Comparison of ENCODE assay signal across 7 mouse cellular contexts in genomic region chr9:111289832-111290339, GRCm38 (mm10). TPM values are rescaled to one million over a fixed set of nuclear protein-coding genes. Genes with fewer than 3 reads are reported as not detected.
A peak's percentile ranks its signal among the peaks of the same experiment; 100 is the strongest.
DNase-seq lines count a peak whose midpoint lies in the region; ATAC-seq lines count a peak whose summit lies in the region.

No protein-coding gene starts in this region.

- 17% methylated on average over 21 of the region's 21 CpGs for WGBS in embryonic facial prominence, embryonic 10.5 days
- 16% methylated on average over 21 of the region's 21 CpGs for WGBS in limb, embryonic 10.5 days
- 15% methylated on average over 21 of the region's 21 CpGs for WGBS in midbrain, embryonic 12.5 days

- peak; percentile 96 for DNase-seq in adrenal gland, postnatal 10 days
- DNase-seq in embryonic facial prominence, embryonic 10.5 days (ENCODE audit: low spot score) = peak; percentile 94
- peak; percentile 98 for DNase-seq in heart, adult 11 months
- peak; percentile 97 for DNase-seq in kidney, adult 18-20 months
- DNase-seq in limb, embryonic 10.5 days (ENCODE audit: low spot score) = peak; percentile 98
- DNase-seq in skeletal muscle tissue, adult 2 months (ENCODE audit: low read depth, low spot score) = peak; percentile 76

- no peak overlapping the region for H3K9ac ChIP-seq in midbrain, embryonic 12.5 days (replicated peaks)

- H3K27ac ChIP-seq in embryonic facial prominence, embryonic 10.5 days (replicated peaks) = peak overlapping the region; percentile 75
- peak overlapping the region; percentile 75 for H3K27ac ChIP-seq in limb, embryonic 10.5 days
- H3K27ac ChIP-seq in midbrain, embryonic 12.5 days (replicated peaks) = no peak overlapping the region

- ATAC-seq in midbrain, embryonic 12.5 days (ENCODE audit: low FRiP score, low read depth) = peak; percentile 68

- peaks cover 19% of the 10 kb centered on the region for H3K4me1 ChIP-seq in embryonic facial prominence, embryonic 10.5 days
- H3K4me1 ChIP-seq in limb, embryonic 10.5 days = peaks cover 32% of the 10 kb centered on the region
- peaks cover 12% of the 10 kb centered on the region for H3K4me1 ChIP-seq in midbrain, embryonic 12.5 days

- H3K27me3 ChIP-seq in embryonic facial prominence, embryonic 10.5 days (replicated peaks; ENCODE audit: low read depth, poor library complexity, severe bottlenecking) = 0 out of 2 replicates have a peak, but pooled peaks cover 3% of the 10 kb centered on the region
- H3K27me3 ChIP-seq in limb, embryonic 10.5 days (ENCODE audit: low read depth, poor library complexity, severe bottlenecking) = no peaks in the 10 kb centered on the region
- no peaks in the 10 kb centered on the region for H3K27me3 ChIP-seq in midbrain, embryonic 12.5 days

- H3K9me3 ChIP-seq in embryonic facial prominence, embryonic 10.5 days = no peaks in the 10 kb centered on the region
- no peaks in the 10 kb centered on the region for H3K9me3 ChIP-seq in limb, embryonic 10.5 days (replicated peaks)
- H3K9me3 ChIP-seq in midbrain, embryonic 12.5 days = no peaks in the 10 kb centered on the region

- H3K36me3 ChIP-seq in embryonic facial prominence, embryonic 10.5 days (replicated peaks) = no peaks in the 10 kb centered on the region
- no peaks in the 10 kb centered on the region for H3K36me3 ChIP-seq in limb, embryonic 10.5 days
- no peaks in the 10 kb centered on the region for H3K36me3 ChIP-seq in midbrain, embryonic 12.5 days

- H3K4me3 ChIP-seq in embryonic facial prominence, embryonic 10.5 days = peak overlapping the region; percentile 39
- H3K4me3 ChIP-seq in limb, embryonic 10.5 days = peak overlapping the region; percentile 32; the same call in 1 of the 2 replicates
- no peak overlapping the region for H3K4me3 ChIP-seq in midbrain, embryonic 12.5 days

- no peak overlapping the region for H3K4me2 ChIP-seq in midbrain, embryonic 12.5 days (replicated peaks)

RNA-seq across cellular contexts. Expression of gene Epm2aip1, which starts 18.2 kb away (rescaled TPM):
- 10 to 100 TPM; 32.8 to 40.6 TPM for total RNA-seq in adrenal gland, postnatal 10 days (2021)
- 29.7 and 30.4 TPM in 2 replicates for polyA plus RNA-seq in embryonic facial prominence, embryonic 10.5 days (2016; fragmentation: Nextera tagmentation; extraction: Ambion mirVana)
- polyA plus RNA-seq in limb, embryonic 10.5 days (2016; fragmentation: Nextera tagmentation; extraction: Ambion mirVana) = 26.1 and 35.8 TPM in 2 replicates
- polyA plus RNA-seq in midbrain, embryonic 12.5 days (2016; fragmentation: Nextera tagmentation; extraction: Ambion mirVana) = 47.3 and 51.5 TPM in 2 replicates

RNA-seq across cellular contexts. Expression of gene Mlh1, which starts 18.3 kb away (rescaled TPM):
- total RNA-seq in adrenal gland, postnatal 10 days (2021) = 10 to 100 TPM; 16.3 to 29.2 TPM
- 52.7 and 56.8 TPM in 2 replicates for polyA plus RNA-seq in embryonic facial prominence, embryonic 10.5 days (2016; fragmentation: Nextera tagmentation; extraction: Ambion mirVana)
- 49.8 and 50.7 TPM in 2 replicates for polyA plus RNA-seq in limb, embryonic 10.5 days (2016; fragmentation: Nextera tagmentation; extraction: Ambion mirVana)
- polyA plus RNA-seq in midbrain, embryonic 12.5 days (2016; fragmentation: Nextera tagmentation; extraction: Ambion mirVana) = 46.8 and 47.4 TPM in 2 replicates

RNA-seq across cellular contexts. Expression of gene Trank1, which starts 21.7 kb away (rescaled TPM):
- 10 to 100 TPM; 44.7 to 51.7 TPM for total RNA-seq in adrenal gland, postnatal 10 days (2021)
- polyA plus RNA-seq in embryonic facial prominence, embryonic 10.5 days (2016; fragmentation: Nextera tagmentation; extraction: Ambion mirVana) = 0.09 and 0.11 TPM in 2 replicates
- 0.04 and 0.09 TPM in 2 replicates for polyA plus RNA-seq in limb, embryonic 10.5 days (2016; fragmentation: Nextera tagmentation; extraction: Ambion mirVana)
- polyA plus RNA-seq in midbrain, embryonic 12.5 days (2016; fragmentation: Nextera tagmentation; extraction: Ambion mirVana) = 1.7 and 1.9 TPM in 2 replicates
